Mouse (Mus musculus) G1E (cell line): Measurements from ENCODE around the gene Eral1. TPM values are rescaled to one million over a fixed set of nuclear protein-coding genes. Genes with fewer than 3 reads are reported as not detected.

ENCODE experiments used
- ATAC-seq: 2 replicates; pipeline ENCODE4 v1.8.0; 2016; ENCODE audit warnings: mild to moderate bottlenecking; ENCODE audit not compliant: insufficient number of reproducible peaks, poor library complexity, low FRiP score, severe bottlenecking; ENCODE audit errors: extremely low read depth
- DNase-seq: peaks from one replicate; pipeline ENCODE4 v3.0.0; 2012; ENCODE audit warnings: low spot score
- H3K27me3 ChIP-seq: 2 replicates; pipeline ENCODE4 v1.6.1; 2012; ENCODE audit warnings: mild to moderate bottlenecking, low read length, inconsistent platforms; ENCODE audit not compliant: insufficient read depth
- H3K36me3 ChIP-seq: replicated peaks from 2 replicates; pipeline ENCODE3; 2012; ENCODE audit warnings: mild to moderate bottlenecking, inconsistent platforms
- H3K4me1 ChIP-seq: 2 replicates; pipeline ENCODE4 v1.6.1; 2012; ENCODE audit warnings: low read depth, low read length, inconsistent platforms, mixed read lengths; ENCODE audit not compliant: insufficient read depth
- H3K4me3 ChIP-seq: 2 replicates; pipeline ENCODE4 v1.5.1; 2012; ENCODE audit warnings: low read depth, mild to moderate bottlenecking, inconsistent platforms, low read length, moderate library complexity, mixed read lengths
- H3K9me3 ChIP-seq: replicated peaks from 2 replicates; pipeline ENCODE4 v1.6.1; 2012; ENCODE audit warnings: inconsistent platforms
- CTCF ChIP-seq: IDR thresholded peaks from 2 replicates; pipeline ENCODE4 v1.5.1; 2012; ENCODE audit warnings: low read depth, low read length, inconsistent platforms, mixed read lengths
- GATA1 ChIP-seq: IDR thresholded peaks from 2 replicates; pipeline ENCODE4 v1.6.1; 2012; ENCODE audit warnings: borderline replicate concordance, low read length, inconsistent platforms, mixed read lengths
- GATA2 ChIP-seq: IDR thresholded peaks from 2 replicates; pipeline ENCODE4 v1.6.1; 2012; ENCODE audit warnings: low read depth, low read length, inconsistent platforms, borderline replicate concordance
- POLR2AphosphoS5 ChIP-seq: IDR thresholded peaks from 2 replicates; pipeline ENCODE4 v1.6.1; 2012; ENCODE audit warnings: low read depth, low read length, inconsistent platforms; ENCODE audit not compliant: insufficient replicate concordance
- TAL1 ChIP-seq: conservative IDR thresholded peaks from 2 replicates; pipeline ENCODE4 v1.6.1; 2012; ENCODE audit warnings: low read depth, low read length, inconsistent platforms, mixed read lengths
- polyA plus RNA-seq: library from polyadenylated mRNA; stranded (reverse); fragments of >175 nt; gene quantifications from 2 replicates; pipeline ENCODE4 v1.2.3, GENCODE M21; 2012
- total RNA-seq, 2 experiments: library from RNA; stranded (forward) in 1 of 2; stranded (reverse) in 1 of 2; fragments of 200-1000 nt in 1 of 2; fragments of >200 nt in 1 of 2; fragmentation: Nextera tagmentation in 1 of 2; gene quantifications; 2 replicates each; pipeline ENCODE4 v1.2.3; 2014 to 2017

Gene Eral1
- total and polyA plus RNA-seq, 3 experiments, result 8.7 to 65.4 (median 35.7) TPM

DNA sequence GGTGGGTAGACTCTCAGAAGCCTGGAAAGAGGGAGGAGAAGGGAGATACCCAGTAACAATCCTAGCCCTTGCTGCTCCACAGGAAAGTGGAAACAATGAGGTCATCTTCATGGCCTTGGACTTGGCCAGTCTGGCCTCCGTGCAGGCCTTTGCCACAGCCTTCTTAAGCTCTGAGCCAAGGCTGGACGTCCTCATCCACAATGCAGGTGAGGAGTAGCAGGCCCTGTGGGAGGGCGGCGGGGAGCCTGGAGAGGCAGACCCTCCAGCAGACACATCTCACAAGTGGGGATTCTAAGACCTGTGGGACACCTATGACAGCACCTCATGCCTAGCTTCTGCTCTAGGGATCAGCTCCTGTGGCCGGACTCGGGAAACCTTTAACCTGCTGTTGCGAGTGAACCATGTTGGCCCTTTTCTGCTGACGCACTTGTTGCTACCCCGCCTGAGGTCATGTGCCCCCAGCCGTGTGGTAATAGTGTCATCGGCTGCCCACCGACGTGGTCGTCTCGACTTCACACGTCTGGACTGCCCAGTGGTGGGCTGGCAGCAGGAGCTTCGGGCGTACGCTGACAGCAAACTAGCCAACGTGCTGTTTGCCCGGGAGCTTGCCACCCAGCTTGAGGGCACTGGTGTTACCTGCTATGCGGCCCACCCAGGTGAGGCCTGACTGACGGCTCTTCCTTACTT, 46.1 kb downstream of the Eral1 start:
- TF ChIP-seq GATA1, result no peak
- TF ChIP-seq TAL1, result no peak
- TF ChIP-seq CTCF, result no peak
- no peak for TF ChIP-seq POLR2AphosphoS5
- no peak for TF ChIP-seq GATA2
- DNase-seq (no peak), ATAC-seq (no peak)
- no peaks in the 10 kb centered on the region for H3K27me3 ChIP-seq
- peaks cover 54% of the 10 kb centered on the region for H3K36me3 ChIP-seq
- peaks cover 73% of the 10 kb centered on the region for H3K4me1 ChIP-seq
- no peak overlapping the region; the same call in 1 of the 2 replicates for H3K4me3 ChIP-seq
- H3K9me3 ChIP-seq, result no peaks in the 10 kb centered on the region

DNA sequence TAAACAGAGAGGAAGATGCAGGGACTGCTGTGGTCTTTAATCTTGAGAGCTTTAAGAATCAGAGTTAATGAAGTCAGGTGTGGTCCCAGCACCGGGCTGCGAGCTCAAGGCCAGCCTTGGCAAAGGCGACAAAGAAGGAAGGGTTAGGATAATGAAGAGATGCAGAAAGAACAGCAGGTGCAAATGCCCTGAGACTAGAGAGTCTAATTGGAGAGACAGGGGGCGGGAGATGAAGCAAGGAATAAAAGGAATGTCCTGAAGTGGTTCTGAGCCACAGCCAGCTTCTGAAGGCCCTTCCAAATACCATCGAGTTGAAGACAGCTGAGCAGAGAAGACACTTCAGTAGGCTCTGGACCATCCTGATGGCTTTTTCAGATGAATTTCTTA, 47.4 kb downstream of the Eral1 start:
- DNase-seq, result no peak
- H3K9me3 ChIP-seq, result no peaks in the 10 kb centered on the region
- peak overlapping the region; percentile 76 for H3K4me3 ChIP-seq
- ATAC-seq, result no peak
- peaks cover 74% of the 10 kb centered on the region for H3K4me1 ChIP-seq
- peaks cover 66% of the 10 kb centered on the region for H3K36me3 ChIP-seq
- no peaks in the 10 kb centered on the region for H3K27me3 ChIP-seq
- no peak for TF ChIP-seq POLR2AphosphoS5
- TF ChIP-seq CTCF, result no peak
- no peak for TF ChIP-seq TAL1
- no peak for TF ChIP-seq GATA2
- TF ChIP-seq GATA1, result no peak

DNA sequence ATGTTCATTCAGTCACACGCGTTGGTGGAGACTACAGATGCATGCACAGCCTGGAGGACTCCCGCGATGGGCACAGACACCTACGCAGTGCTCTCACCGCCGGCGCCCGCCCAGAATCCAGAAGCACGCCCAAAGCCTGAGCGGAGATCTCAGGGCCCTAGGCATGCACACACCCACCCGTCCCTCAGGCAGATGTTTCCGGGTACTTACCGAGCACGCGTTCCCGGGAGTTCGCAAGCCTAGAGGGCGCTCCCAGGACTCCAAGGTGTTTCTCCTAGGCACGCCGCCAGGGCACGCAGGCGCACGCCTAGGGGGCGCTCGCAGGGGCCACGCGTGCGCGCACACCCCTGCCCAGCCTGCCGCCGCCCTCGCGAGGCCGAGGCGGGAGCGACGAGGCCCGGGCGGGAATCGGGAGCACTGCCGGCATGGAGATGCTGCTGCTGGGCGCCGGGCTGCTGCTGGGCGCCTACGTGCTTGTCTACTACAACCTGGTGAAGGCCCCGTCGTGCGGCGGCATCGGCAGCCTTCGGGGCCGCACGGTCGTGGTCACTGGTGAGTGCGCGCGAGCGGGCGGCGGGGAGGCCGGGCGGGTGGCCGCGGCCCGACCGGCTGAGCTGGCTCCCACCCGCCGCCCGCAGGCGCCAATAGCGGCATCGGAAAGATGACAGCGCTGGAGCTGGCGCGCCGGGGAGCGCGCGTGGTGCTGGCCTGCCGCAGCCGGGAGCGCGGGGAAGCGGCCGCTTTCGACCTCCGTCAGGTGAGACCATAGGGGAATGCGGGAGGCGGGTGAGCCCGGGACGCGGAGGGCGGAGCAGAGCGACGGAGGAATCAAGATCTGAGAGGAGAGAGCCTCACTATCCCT, 48.0 kb downstream of the Eral1 start, which contains the start of gene Dhrs13:
Gene Dhrs13, plus strand, starts transcription at position 334 of the 862 bp plus-strand sequence.
- peaks cover 69% of the 10 kb centered on the region for H3K4me1 ChIP-seq
- H3K36me3 ChIP-seq, result peaks cover 71% of the 10 kb centered on the region
- TF ChIP-seq TAL1 (no peak), CTCF (peak; percentile 72)

DNA sequence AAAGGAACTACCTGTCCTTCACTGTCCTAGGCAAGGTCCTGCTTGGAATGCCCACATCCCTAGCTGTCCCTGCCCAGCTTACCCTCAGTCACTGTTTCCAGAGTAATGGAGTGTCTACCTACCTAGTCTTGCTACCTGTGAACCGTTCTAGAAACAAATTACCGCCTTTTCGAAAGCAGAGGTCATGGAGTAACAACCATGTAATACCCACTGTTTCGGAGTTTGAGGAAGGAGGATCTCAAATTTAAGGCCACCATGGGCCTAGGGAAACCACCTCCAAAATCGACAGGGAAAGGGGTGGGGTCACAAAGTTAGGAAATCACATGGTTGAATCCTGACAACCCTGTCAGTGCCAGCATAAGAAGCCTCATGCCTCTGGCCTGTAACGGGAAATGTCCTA, 48.8 kb downstream of the Eral1 start:
- TF ChIP-seq GATA2, result no peak
- TF ChIP-seq GATA1, result no peak
- TF ChIP-seq TAL1, result no peak
- no peak for TF ChIP-seq POLR2AphosphoS5
- no peak for TF ChIP-seq CTCF
- Histone ChIP-seq H3K9me3 (no peaks in the 10 kb centered on the region), H3K27me3 (no peaks in the 10 kb centered on the region), H3K4me1 (peaks cover 62% of the 10 kb centered on the region), H3K36me3 (peaks cover 71% of the 10 kb centered on the region), H3K4me3 (peak overlapping the region; percentile 76; the same call in 1 of the 2 replicates)
- ATAC-seq, result no peak
- no peak for DNase-seq

More for the DNA sequence above, 48.0 kb downstream of the Eral1 start, which contains the start of gene Dhrs13:
- peak; percentile 95 for ATAC-seq
- no peaks in the 10 kb centered on the region for H3K9me3 ChIP-seq
- no peaks in the 10 kb centered on the region for H3K27me3 ChIP-seq
- H3K4me3 ChIP-seq, result peak within 1 kb of the TSS; percentile 76
- DNase-seq, result peak; percentile 82

DNA sequence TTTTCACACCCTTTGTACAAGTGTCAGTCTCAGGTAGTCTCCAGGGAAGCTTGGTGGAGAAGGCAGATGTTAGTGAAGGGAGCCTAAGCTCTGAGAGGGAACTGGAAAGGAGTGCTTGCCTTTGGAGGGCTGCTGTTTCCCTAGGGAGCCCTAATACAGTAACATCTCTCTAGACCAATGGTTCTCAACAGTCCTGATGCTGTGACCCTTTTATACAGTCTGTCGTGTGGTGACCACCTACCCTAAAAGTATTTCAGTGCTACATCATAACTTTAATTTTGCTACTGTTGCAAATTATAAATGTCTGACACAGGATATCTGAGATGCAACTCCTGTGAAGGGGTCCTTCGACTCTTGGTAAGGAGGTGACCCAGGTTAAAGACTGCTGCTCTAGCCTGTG, 49.6 kb downstream of the Eral1 start:
- H3K4me3 ChIP-seq, result no peak overlapping the region
- ATAC-seq (no peak), DNase-seq (no peak)
- H3K4me1 ChIP-seq, result peaks cover 61% of the 10 kb centered on the region
- H3K36me3 ChIP-seq, result peaks cover 71% of the 10 kb centered on the region
- no peaks in the 10 kb centered on the region for H3K27me3 ChIP-seq
- TF ChIP-seq CTCF, result no peak
- TF ChIP-seq GATA2, result no peak
- H3K9me3 ChIP-seq, result no peaks in the 10 kb centered on the region

DNA sequence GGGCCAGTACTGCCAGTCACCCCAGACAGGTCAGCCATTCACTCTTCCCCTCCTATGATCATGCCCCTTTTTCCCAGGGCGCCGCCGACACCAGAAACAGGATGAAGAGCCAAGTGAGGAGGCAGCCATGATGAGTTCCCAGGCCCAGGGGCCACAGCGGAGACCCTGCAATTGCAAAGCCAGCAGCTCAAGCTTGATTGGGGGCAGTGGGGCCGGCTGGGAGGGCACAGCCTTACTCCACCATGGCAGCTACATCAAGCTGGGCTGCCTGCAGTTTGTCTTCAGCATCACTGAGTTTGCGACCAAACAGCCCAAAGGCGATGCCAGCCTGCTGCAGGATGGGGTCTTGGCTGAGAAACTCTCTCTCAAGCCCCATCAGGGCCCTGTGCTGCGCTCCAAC, 50.9 kb downstream of the Eral1 start:
- TF ChIP-seq POLR2AphosphoS5 (0 out of 2 replicates have a peak, but pooled peaks have one; percentile 20), GATA2 (no peak)
- ATAC-seq, result no peak
- Histone ChIP-seq H3K4me1 (peaks cover 53% of the 10 kb centered on the region), H3K4me3 (no peak overlapping the region), H3K9me3 (no peaks in the 10 kb centered on the region), H3K27me3 (no peaks in the 10 kb centered on the region), H3K36me3 (peaks cover 72% of the 10 kb centered on the region)
- no peak for DNase-seq
